Comparison of ENCODE assay signal across 10 mouse cellular contexts in genomic region chr6:85501571-85502102, GRCm38 (mm10). TPM values are rescaled to one million over a fixed set of nuclear protein-coding genes. Genes with fewer than 3 reads are reported as not detected.
DNase-seq lines count a peak whose midpoint lies in the region; ATAC-seq and TF ChIP-seq lines count a peak whose summit lies in the region.
"Had no signal": no experiment of that assay in that cellular context is flagged by ENCODE, and none has a peak within 500 bp of the region (broad histone marks: within the 10 kb centered on the region; RNA-seq: fewer than 3 reads in every experiment).

No protein-coding gene starts in this region.

- H3K27me3 ChIP-seq in E14TG2a.4 (ENCODE audit: insufficient read depth, low read length) = peaks cover 59% of the 10 kb centered on the region
- H3K27me3 ChIP-seq in embryonic facial prominence, embryonic 14.5 days (replicated peaks; ENCODE audit: control insufficient read depth, insufficient read depth, low read length) = 0 out of 2 replicates have a peak, but pooled peaks cover 5% of the 10 kb centered on the region
- H3K27me3 ChIP-seq in limb, embryonic 12.5 days = peaks cover 58% of the 10 kb centered on the region

- no peak for TF ChIP-seq CTCF in E14TG2a.4 (conservative IDR thresholded peaks at IDR 0.05; ENCODE audit: low read length)

- peak; percentile 19 for ATAC-seq in frontal cortex, adult (ENCODE audit: low TSS enrichment)
- no peak for ATAC-seq in embryonic facial prominence, embryonic 14.5 days (ENCODE audit: low read depth)
- no peak for ATAC-seq in limb, embryonic 12.5 days (ENCODE audit: insufficient number of reproducible peaks, insufficient read depth, low FRiP score, low TSS enrichment, low read depth)

- H3K9me3 ChIP-seq in E14TG2a.4 (ENCODE audit: low read length) = no peaks in the 10 kb centered on the region
- H3K9me3 ChIP-seq in embryonic facial prominence, embryonic 14.5 days (ENCODE audit: control insufficient read depth, low read length) = no peaks in the 10 kb centered on the region
- H3K9me3 ChIP-seq in limb, embryonic 12.5 days = no peaks in the 10 kb centered on the region

- intact Hi-C loops in gastrocnemius, postnatal 36 days (cut with DNase I) = no loop called here

- H3K4me1 ChIP-seq in E14TG2a.4 (replicated peaks; ENCODE audit: low read depth, low read length) = peaks cover 20% of the 10 kb centered on the region
- no peaks in the 10 kb centered on the region for H3K4me1 ChIP-seq in embryonic facial prominence, embryonic 14.5 days (ENCODE audit: control insufficient read depth, insufficient read depth, low read length)
- peaks cover 17% of the 10 kb centered on the region for H3K4me1 ChIP-seq in limb, embryonic 12.5 days (replicated peaks)

- H3K36me3 ChIP-seq in E14TG2a.4 (ENCODE audit: insufficient read depth, low read length) = no peaks in the 10 kb centered on the region
- H3K36me3 ChIP-seq in embryonic facial prominence, embryonic 14.5 days (ENCODE audit: control insufficient read depth, insufficient read depth, low read length) = no peaks in the 10 kb centered on the region
- H3K36me3 ChIP-seq in limb, embryonic 12.5 days = no peaks in the 10 kb centered on the region

- no peak overlapping the region for H3K27ac ChIP-seq in embryonic facial prominence, embryonic 14.5 days (replicated peaks; ENCODE audit: low read depth, low read length)
- 0 out of 2 replicates have a peak overlapping the region, but pooled peaks have one; percentile 50 for H3K27ac ChIP-seq in limb, embryonic 12.5 days

- H3K9ac ChIP-seq in embryonic facial prominence, embryonic 14.5 days (ENCODE audit: low read depth, low read length) = no peak overlapping the region
- peak overlapping the region; percentile 75; the same call in 1 of the 2 replicates for H3K9ac ChIP-seq in limb, embryonic 12.5 days (replicated peaks)

- H3K4me2 ChIP-seq in embryonic facial prominence, embryonic 14.5 days (ENCODE audit: low read depth, low read length) = peak overlapping the region; percentile 95
- H3K4me2 ChIP-seq in limb, embryonic 12.5 days = peak overlapping the region; percentile 94

- DNase-seq in frontal cortex, adult 2 months (ENCODE audit: extremely low spot score in 1 of 2, low spot score in 1 of 2) = no peak
- no peak for DNase-seq in embryonic facial prominence, embryonic 14.5 days (ENCODE audit: low spot score)
- DNase-seq in gastrocnemius, postnatal 36 days = no peak
- DNase-seq in gastrocnemius, postnatal 10 days = no peak
- DNase-seq in adrenal gland, adult 18-20 months (ENCODE audit: low spot score in 2 of 2) = no peak
- DNase-seq: adrenal gland, adult 2 months had no signal

- 5% methylated on average over 6 of the region's 6 CpGs for WGBS in embryonic facial prominence, embryonic 14.5 days
- 9% methylated on average over 6 of the region's 6 CpGs for WGBS in limb, embryonic 12.5 days

- peak overlapping the region; percentile 92 for H3K4me3 ChIP-seq in E14TG2a.4 (replicated peaks; ENCODE audit: low read length)
- H3K4me3 ChIP-seq in embryonic facial prominence, embryonic 14.5 days (ENCODE audit: low read depth, low read length) = peak overlapping the region; percentile 73
- H3K4me3 ChIP-seq in limb, embryonic 12.5 days (replicated peaks) = peak overlapping the region; percentile 74

RNA-seq across cellular contexts. Expression of gene Fbxo41, which starts 1.2 kb away (rescaled TPM):
- 51.0 and 52.0 TPM in 2 replicates for polyA plus RNA-seq in frontal cortex, adult 2 months (2012; rRNA removed)
- polyA plus RNA-seq in embryonic facial prominence, embryonic 14.5 days (2014; fragmentation: Nextera tagmentation; extraction: Ambion mirVana) = 0.46 and 0.49 TPM in 2 replicates
- polyA plus RNA-seq in limb, embryonic 12.5 days (2016; fragmentation: Nextera tagmentation; extraction: Ambion mirVana) = 1.9 and 2.0 TPM in 2 replicates
- total RNA-seq in gastrocnemius, postnatal 36 days (2021) = under 1 TPM in 1 of 2 experiments, not detected in 1; 0.03 TPM
- under 1 TPM; 0.14 TPM for total RNA-seq in gastrocnemius, postnatal 10 days (2021)
- total RNA-seq in adrenal gland, adult 18-20 months (2021) = under 1 TPM; 0.56 to 0.58 TPM

RNA-seq across cellular contexts. Expression of gene Egr4, which starts 11.8 kb away (rescaled TPM):
- 27.7 and 59.7 TPM in 2 replicates for polyA plus RNA-seq in frontal cortex, adult 2 months (2012; rRNA removed)
- not detected in 2 replicates for polyA plus RNA-seq in embryonic facial prominence, embryonic 14.5 days (2014; fragmentation: Nextera tagmentation; extraction: Ambion mirVana)
- polyA plus RNA-seq in limb, embryonic 12.5 days (2016; fragmentation: Nextera tagmentation; extraction: Ambion mirVana) = not detected in 2 replicates
- not detected for total RNA-seq in gastrocnemius, postnatal 36 days (2021)
- not detected for total RNA-seq in gastrocnemius, postnatal 10 days (2021)
- not detected for total RNA-seq in adrenal gland, adult 18-20 months (2021)
- total RNA-seq: adrenal gland, adult 2 months had no signal
- polyA plus RNA-seq: adrenal gland, adult 2 months; intestine, embryonic 14.5 days had no signal

RNA-seq across cellular contexts. Expression of gene Pradc1, which starts 49.9 kb away (rescaled TPM):
- 33.3 and 35.7 TPM in 2 replicates for polyA plus RNA-seq in frontal cortex, adult 2 months (2012; rRNA removed)
- 28.0 and 29.9 TPM in 2 replicates for polyA plus RNA-seq in embryonic facial prominence, embryonic 14.5 days (2014; fragmentation: Nextera tagmentation; extraction: Ambion mirVana)
- 25.7 and 31.4 TPM in 2 replicates for polyA plus RNA-seq in limb, embryonic 12.5 days (2016; fragmentation: Nextera tagmentation; extraction: Ambion mirVana)
- 10 to 100 TPM in 1 of 2 experiments, 1 to 10 TPM in 1; 9.6 to 11.0 TPM for total RNA-seq in gastrocnemius, postnatal 36 days (2021)
- total RNA-seq in gastrocnemius, postnatal 10 days (2021) = 10 to 100 TPM; 15.2 to 17.8 TPM
- 10 to 100 TPM; 12.5 to 16.8 TPM for total RNA-seq in adrenal gland, adult 18-20 months (2021)

RNA-seq across cellular contexts. Expression of gene Cct7, which starts 50.3 kb away (rescaled TPM):
- 163 and 180 TPM in 2 replicates for polyA plus RNA-seq in frontal cortex, adult 2 months (2012; rRNA removed)
- 448 and 463 TPM in 2 replicates for polyA plus RNA-seq in embryonic facial prominence, embryonic 14.5 days (2014; fragmentation: Nextera tagmentation; extraction: Ambion mirVana)
- polyA plus RNA-seq in limb, embryonic 12.5 days (2016; fragmentation: Nextera tagmentation; extraction: Ambion mirVana) = 557 and 572 TPM in 2 replicates
- 100 to 1,000 TPM; 107 to 117 TPM for total RNA-seq in gastrocnemius, postnatal 36 days (2021)
- total RNA-seq in gastrocnemius, postnatal 10 days (2021) = 100 to 1,000 TPM; 164 to 167 TPM
- total RNA-seq in adrenal gland, adult 18-20 months (2021) = 100 to 1,000 TPM; 282 to 319 TPM
